Mouse (Mus musculus): Measurements from ENCODE around the gene Rhcg. TPM values are rescaled to one million over a fixed set of nuclear protein-coding genes. Genes with fewer than 3 reads are reported as not detected.

The Rhcg gene
- total RNA-seq, 2 experiments from 2014 or later, result not detected

GRCm38 (mm10) chr7:79562385-79562784 is 55.1 kb downstream of the Rhcg start:
- no peak for ATAC-seq (replicated peaks; ENCODE audit: low FRiP score, low TSS enrichment, poor library complexity, severe bottlenecking)

GRCm38 (mm10) chr7:79558698-79559097 is 58.8 kb downstream of the Rhcg start:
- no peak for ATAC-seq (replicated peaks; ENCODE audit: low FRiP score, low TSS enrichment, poor library complexity, severe bottlenecking)

- no peak for ATAC-seq (replicated peaks; ENCODE audit: low FRiP score, low TSS enrichment, poor library complexity, severe bottlenecking)
Measured at GRCm38 (mm10) chr7:79557728-79558221, 59.7 kb downstream of the Rhcg start.

- ATAC-seq (replicated peaks; ENCODE audit: low FRiP score, low TSS enrichment, poor library complexity, severe bottlenecking), result no peak
Measured at GRCm38 (mm10) chr7:79555368-79556034, 62.0 kb downstream of the Rhcg start.

- ATAC-seq (replicated peaks; ENCODE audit: low FRiP score, low TSS enrichment, poor library complexity, severe bottlenecking), result no peak
Measured at GRCm38 (mm10) chr7:79552702-79553101, 64.8 kb downstream of the Rhcg start.

- ATAC-seq (replicated peaks; ENCODE audit: low FRiP score, low TSS enrichment, poor library complexity, severe bottlenecking), result no peak
Measured at GRCm38 (mm10) chr7:79548893-79549555, 68.4 kb downstream of the Rhcg start.

GRCm38 (mm10) chr7:79547092-79547491 is 70.4 kb downstream of the Rhcg start:
- ATAC-seq (replicated peaks; ENCODE audit: low FRiP score, low TSS enrichment, poor library complexity, severe bottlenecking), result peak; percentile 85

- no peak for ATAC-seq (replicated peaks; ENCODE audit: low FRiP score, low TSS enrichment, poor library complexity, severe bottlenecking)
Measured at GRCm38 (mm10) chr7:79545066-79545400, 72.4 kb downstream of the Rhcg start.

GRCm38 (mm10) chr7:79544281-79545065 is 73.0 kb downstream of the Rhcg start:
- no peak for ATAC-seq (replicated peaks; ENCODE audit: low FRiP score, low TSS enrichment, poor library complexity, severe bottlenecking)

Other genes with a start within 250 kb of the Rhcg start
- 1.9 TPM in 1 of 2 replicates, not detected in the other for gene Rlbp1, start 230.6 kb downstream of the Rhcg start, total RNA-seq (2014; fragmentation: Nextera tagmentation)
- not detected in 2 replicates for gene Rlbp1, start 230.6 kb downstream of the Rhcg start, total RNA-seq (2017)
- gene Fanci, start 225.7 kb downstream of the Rhcg start, total RNA-seq (2014; fragmentation: Nextera tagmentation), result 19.0 and 19.5 TPM in 2 replicates
- 25.3 and 25.6 TPM in 2 replicates for gene Fanci, start 225.7 kb downstream of the Rhcg start, total RNA-seq (2017)
- 41.8 and 77.5 TPM in 2 replicates for gene Polg, start 151.3 kb downstream of the Rhcg start, total RNA-seq (2014; fragmentation: Nextera tagmentation)
- 40.8 and 90.7 TPM in 2 replicates for gene Polg, start 151.3 kb downstream of the Rhcg start, total RNA-seq (2017)
- gene Ticrr, start 42.5 kb upstream of the Rhcg start, total RNA-seq (2014; fragmentation: Nextera tagmentation), result 29.0 and 29.8 TPM in 2 replicates
- 12.2 and 16.8 TPM in 2 replicates for gene Ticrr, start 42.5 kb upstream of the Rhcg start, total RNA-seq (2017)
- 0.28 and 0.79 TPM in 2 replicates for gene Kif7, start 98.1 kb upstream of the Rhcg start, total RNA-seq (2014; fragmentation: Nextera tagmentation)
- gene Kif7, start 98.1 kb upstream of the Rhcg start, total RNA-seq (2017), result 1.8 and 2.5 TPM in 2 replicates
- not detected in 2 replicates for gene Plin1, start 115.2 kb upstream of the Rhcg start, total RNA-seq (2014; fragmentation: Nextera tagmentation)
- gene Plin1, start 115.2 kb upstream of the Rhcg start, total RNA-seq (2017), result not detected in 2 replicates
- 5.4 and 8.6 TPM in 2 replicates for gene Pex11a, start 125.5 kb upstream of the Rhcg start, total RNA-seq (2014; fragmentation: Nextera tagmentation)
- 4.6 and 6.0 TPM in 2 replicates for gene Pex11a, start 125.5 kb upstream of the Rhcg start, total RNA-seq (2017)
- gene Wdr93, start 125.5 kb upstream of the Rhcg start, total RNA-seq (2014; fragmentation: Nextera tagmentation), result not detected in 2 replicates
- gene Wdr93, start 125.5 kb upstream of the Rhcg start, total RNA-seq (2017), result not detected in 2 replicates
- not detected in 2 replicates for gene Mesp1, start 176.1 kb upstream of the Rhcg start, total RNA-seq (2014; fragmentation: Nextera tagmentation)
- not detected in 2 replicates for gene Mesp1, start 176.1 kb upstream of the Rhcg start, total RNA-seq (2017)
- not detected in 2 replicates for gene Mesp2, start 193.1 kb upstream of the Rhcg start, total RNA-seq (2014; fragmentation: Nextera tagmentation)
- 1.2 TPM in 1 of 2 replicates, not detected in the other for gene Mesp2, start 193.1 kb upstream of the Rhcg start, total RNA-seq (2017)
- gene Anpep, start 243.4 kb upstream of the Rhcg start, total RNA-seq (2014; fragmentation: Nextera tagmentation), result 1.5 TPM in 1 of 2 replicates, not detected in the other
- not detected in 2 replicates for gene Anpep, start 243.4 kb upstream of the Rhcg start, total RNA-seq (2017)

Measured in megakaryocyte-erythroid progenitor cell, adult 5-6 weeks (primary cell).